Mouse (Mus musculus) liver, adult (tissue): ENCODE data around the gene Capn2.

Source experiments
- GATA4 ChIP-seq: IDR thresholded peaks from 2 replicates; pipeline ENCODE4 v1.6.1; 2014; ENCODE audit warnings: mild to moderate bottlenecking, low read length; ENCODE audit not compliant: insufficient replicate concordance

The Capn2 gene

DNA sequence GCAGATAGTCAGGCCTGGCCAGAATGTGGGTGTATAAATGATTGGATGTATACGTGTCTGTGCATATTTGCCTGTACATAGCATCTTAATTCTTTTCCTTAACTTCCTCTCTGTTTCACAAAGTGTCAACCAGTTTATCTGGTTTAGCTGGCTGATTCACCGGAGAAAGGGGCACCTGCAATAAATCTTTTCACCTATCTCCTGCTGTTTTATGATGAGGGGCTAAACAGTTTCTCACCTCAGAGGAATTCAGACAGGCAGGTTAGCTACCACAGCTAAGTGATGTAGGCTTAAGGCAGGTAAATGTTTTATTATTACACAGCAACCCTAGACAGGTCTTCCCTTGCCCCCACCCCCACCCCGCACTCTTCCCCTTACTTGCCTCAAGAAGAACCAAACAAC is 17.7 kb upstream of the Capn2 start:
- TF ChIP-seq GATA4, result no peak

DNA sequence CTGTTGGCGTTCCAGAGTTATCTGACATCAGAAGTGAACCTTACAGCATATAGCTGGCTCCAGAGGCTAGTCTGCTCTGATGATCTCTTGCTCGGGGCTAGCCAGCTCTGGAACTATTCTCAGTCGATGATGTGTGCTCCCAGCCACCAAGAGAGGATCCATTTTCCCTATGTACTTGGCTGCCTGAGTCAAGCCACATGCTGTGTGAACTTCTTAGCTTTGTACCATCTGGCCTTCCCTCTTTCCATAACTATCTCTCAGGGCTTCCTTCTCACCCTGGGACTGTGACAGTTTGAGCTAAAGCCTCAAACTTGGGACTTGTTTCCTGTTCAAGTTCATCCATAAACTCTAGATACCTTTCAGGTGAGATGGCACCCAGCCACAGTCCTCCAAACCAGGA is 16.2 kb upstream of the Capn2 start:
- no peak for TF ChIP-seq GATA4

DNA sequence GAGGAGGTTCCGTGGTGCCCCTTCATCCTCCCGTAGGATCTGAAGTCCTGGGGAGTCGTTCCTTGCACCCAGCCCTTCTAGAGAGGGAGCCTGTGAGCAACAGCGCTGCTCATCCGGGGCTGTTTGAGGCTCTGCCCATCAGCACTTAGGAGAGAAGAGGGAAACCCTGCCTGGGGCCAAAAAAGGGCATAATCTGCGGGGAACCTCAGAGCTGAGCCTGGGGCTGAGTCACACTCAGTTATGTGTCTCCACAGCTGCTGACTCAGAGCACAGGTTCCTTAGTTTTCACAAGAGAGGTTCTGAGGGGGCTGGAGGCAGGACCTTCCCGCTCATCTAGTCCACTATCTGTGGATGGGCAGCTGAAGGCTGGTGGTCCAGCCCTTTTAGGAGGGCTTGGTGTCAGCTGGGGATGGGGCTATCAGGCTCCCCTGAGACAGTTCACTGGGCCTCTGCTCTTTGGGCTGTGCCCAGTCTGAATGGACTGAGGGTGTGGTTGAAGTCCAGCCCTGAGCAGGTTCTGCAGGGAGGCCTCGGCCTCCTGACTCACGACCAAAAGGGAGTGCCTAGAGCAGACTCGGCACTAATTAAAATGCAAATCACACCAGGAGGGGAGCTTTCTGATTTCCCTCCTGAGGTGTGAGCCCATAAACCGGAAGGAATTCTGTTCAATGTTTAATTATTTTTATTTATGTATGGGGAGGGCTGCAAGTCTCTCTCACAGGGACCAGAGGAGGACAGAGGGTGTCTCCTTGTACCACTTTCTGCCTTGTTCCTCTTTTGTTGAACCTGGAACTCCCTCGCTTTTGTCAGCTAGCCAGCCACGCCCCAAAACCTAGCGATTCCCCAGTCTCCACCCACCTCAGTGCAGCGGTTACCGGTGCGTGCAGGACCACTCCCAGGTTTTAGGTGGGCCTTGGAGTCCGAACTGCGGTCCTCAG is 10.8 kb upstream of the Capn2 start:
- TF ChIP-seq GATA4, result no peak

DNA sequence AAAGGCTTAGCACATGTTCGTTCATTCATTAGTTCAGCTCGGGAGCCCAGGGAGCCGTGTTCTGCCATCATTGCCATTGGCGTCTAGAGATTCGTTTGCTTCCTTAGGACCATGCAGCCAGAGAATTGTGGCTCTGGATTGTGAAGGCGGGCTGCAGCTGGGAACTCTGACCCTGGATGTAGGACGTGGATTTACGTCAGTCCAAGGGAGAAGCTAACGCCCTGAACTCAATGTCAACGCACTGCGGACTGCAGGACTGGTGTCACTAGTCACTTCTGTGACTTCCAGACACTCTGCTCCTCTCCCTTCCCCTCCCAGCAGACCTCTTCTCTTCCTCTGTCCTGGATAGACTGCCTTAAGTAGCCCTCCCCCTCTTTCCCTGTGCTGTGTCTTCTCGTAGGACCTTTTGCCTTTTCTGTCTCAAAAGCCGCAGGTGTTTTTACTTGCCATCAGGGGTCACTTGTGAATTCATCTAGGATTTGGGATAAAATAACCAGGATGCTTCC is 9.9 kb upstream of the Capn2 start:
- TF ChIP-seq GATA4, result no peak

DNA sequence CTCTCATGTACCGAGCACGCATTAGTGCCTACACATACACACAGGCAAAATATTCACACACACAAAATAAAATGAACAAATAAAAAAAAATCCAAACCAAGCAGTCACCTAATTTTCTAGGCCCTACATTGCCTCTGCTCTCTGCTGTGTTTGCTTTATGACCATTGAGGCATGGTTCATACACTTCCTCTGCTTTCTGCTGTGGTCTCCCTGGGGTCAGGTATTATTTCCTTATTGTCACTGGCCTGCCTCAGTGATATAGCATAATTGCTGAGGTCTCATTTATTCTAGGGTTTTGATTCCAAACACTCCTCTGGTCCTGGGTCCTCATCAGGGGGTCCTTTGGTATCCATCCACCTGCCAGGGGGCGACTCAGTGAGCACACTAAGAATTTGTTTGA is 8.2 kb upstream of the Capn2 start:
- no peak for TF ChIP-seq GATA4

DNA sequence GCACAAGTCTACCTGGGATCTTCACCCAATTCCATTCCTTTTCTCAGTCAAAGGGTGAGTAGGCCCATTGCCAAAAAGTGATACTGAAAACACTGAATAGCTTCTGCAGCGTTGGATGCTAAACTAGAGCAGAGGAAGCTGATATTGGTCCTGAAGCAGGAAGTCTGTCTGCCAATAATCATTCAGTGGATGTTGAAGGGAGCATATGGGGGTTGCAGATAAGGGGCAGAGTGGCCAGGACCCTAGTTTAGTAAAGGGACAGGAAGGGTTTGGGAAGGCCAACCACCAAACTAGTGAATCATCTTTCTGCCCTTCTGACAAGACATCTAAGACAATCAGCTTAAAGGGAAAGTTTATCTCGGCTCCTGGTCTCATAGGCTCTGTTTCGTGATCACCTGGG is 6.3 kb upstream of the Capn2 start:
- no peak for TF ChIP-seq GATA4

DNA sequence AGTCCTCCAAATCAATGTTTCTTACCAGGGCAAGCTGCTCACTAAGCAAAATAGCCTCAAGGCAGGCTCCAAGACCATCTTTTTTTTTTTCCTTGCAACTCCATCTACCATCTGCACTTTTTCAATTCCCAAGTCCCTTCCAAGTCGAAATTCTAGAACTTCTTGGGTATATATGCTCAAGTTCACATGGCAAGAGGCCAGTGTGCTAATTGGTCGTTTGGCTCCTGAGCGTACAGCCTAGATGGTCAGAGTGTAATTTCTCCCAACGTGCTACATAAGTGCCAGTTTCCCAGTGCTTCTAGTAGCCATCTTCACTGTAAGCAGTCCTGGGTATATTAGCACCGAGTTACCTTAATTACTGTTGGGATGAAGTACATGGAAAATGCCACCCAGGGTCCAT is 5.6 kb upstream of the Capn2 start:
- TF ChIP-seq GATA4, result no peak

DNA sequence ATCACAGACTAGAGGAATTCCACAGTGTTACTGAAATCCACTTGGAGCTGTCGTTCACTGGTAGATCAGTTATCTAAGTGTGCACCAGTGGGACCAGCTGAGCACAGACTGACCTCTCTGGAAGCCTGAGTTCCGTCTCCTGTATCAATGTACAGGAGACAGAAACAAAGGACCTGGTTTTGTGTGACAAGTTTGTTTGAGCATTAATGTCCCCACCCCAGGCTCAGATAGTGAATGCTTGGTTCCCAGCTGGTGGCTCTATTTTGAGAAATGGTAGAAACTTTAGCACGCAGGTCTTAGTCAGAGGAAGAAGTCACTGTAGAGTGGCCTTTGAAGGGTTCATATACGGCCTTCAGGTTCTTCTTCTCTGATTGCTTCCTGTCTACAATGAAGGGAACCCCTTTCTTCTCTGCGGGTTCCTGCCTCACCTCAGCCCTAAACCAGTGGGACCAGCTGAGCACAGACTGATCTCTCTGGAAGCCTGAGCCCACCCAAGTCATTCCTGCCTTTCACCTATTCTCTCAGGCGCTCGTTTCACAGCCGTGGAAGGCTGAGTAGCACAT is 3.6 kb upstream of the Capn2 start:
- no peak for TF ChIP-seq GATA4

DNA sequence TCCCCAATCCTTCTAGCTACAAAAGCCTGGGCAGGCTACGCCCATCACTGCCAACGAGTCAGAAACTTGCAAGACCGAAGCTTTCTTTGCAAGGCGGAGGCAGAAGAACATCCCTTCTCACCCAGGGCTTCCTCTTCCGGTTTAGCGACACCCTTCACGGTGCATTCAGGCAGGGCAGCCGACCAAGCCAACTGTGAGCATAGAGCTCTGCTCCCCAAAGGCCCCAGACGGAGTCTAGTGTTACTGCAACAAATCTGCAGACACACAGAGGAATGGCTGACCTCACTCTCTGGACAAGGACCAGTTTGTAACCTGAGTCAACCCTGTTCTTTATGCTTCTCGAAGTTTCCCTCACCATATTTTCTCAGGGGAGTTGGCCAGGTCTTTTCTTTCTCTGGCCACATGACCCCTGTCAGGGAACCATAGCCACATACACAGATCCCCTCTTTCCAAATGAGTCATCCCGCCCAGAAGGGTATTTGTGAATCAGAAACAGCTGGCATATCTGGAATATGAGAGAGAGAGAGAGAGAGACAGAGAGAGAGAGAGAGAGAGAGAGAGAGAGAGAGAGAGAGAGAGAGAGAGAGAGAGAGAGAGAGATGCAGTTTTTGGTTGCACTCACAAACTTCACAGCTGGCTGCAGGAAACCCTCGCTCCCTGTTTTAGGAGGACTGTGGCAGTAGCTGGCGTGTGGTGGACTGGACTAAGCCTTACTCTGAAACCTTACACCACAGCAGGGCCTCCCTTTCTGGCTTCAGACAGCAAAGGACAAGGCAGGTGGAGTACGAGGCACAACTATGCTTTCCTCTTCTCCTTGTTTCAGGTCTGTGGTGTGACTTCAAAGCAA is 2.9 kb upstream of the Capn2 start:
- TF ChIP-seq GATA4, result no peak

DNA sequence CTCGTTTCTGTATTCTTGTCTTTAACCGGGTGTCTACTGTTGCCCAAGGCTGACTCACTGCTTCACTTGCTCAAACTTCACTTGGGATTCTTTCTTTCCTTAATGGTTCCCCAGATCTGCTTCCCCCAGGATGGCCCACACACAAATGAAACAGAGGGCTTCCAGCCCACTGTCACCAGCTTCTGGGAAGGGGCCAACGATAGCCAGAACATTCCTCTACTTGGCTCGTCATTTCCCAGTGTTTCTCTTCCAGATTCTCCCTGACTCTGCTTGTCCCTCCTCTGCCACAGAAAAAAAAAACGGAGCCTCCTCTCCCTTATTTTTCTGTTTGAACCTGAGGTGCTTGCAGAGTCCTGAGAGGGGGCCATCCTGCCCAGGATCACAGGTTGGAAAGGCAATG is 1.9 kb upstream of the Capn2 start:
- no peak for TF ChIP-seq GATA4

DNA sequence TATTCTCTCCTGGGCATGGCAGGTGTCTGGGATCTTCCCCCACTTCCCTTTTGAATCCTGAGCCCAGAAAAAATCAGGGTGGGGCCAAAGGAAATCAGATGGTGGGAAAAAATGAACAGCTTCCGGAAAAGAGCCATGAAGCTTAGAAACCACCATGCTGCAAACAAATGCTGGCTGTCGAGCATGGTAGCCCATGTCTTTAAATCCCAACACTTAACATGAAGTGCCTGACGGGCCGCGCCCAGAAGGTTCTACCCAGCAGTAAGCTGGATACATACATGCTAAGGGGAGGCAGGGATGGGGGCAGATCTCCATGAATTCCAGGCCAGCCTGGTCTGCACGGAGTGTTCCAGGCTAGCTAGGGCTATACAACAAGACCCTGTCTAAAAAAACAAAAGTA is 1.4 kb upstream of the Capn2 start:
- no peak for TF ChIP-seq GATA4

DNA sequence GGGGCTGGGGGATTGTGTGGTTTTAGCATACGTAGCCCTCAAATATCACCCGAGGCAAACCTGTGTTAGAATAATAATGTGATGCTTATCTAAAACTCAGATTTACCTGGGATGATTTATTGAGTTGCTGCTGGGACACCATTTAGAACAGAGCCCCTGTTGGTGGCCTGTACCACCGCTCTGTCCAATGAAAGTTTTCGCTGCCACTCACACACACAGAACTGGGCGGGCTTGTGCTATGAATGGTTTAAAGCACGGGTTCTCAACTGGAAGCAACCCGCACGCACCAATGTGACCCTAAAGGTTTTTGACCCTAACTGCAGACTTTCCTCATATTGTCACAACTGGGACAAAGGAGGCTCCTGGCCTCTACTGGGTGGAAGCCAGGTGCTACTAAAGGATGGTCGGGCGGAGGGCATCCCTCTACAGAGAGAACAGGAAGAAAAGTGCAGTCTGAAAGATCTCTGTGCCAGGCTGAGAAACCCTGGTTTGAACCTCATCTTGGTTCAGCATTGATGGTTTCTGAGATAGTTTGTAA is 804 bp upstream of the Capn2 start:
- TF ChIP-seq GATA4, result no peak

DNA sequence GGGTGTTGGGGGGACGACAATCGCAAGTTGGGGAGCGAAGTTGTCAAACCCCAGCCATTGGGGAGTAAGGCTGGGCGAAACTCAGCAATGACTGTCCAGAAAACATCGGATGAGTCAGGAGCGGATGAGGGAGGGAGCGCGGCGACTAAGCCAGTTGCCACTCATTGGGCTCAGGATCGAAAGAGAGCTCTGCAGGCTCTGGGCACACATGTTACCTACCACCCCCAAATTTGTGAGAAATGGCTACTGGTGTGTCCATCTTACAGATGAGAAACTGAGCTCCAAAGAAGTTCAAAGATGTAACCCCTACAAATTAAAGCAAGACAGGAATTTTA is 236 bp upstream of the Capn2 start:
- no peak for TF ChIP-seq GATA4

DNA sequence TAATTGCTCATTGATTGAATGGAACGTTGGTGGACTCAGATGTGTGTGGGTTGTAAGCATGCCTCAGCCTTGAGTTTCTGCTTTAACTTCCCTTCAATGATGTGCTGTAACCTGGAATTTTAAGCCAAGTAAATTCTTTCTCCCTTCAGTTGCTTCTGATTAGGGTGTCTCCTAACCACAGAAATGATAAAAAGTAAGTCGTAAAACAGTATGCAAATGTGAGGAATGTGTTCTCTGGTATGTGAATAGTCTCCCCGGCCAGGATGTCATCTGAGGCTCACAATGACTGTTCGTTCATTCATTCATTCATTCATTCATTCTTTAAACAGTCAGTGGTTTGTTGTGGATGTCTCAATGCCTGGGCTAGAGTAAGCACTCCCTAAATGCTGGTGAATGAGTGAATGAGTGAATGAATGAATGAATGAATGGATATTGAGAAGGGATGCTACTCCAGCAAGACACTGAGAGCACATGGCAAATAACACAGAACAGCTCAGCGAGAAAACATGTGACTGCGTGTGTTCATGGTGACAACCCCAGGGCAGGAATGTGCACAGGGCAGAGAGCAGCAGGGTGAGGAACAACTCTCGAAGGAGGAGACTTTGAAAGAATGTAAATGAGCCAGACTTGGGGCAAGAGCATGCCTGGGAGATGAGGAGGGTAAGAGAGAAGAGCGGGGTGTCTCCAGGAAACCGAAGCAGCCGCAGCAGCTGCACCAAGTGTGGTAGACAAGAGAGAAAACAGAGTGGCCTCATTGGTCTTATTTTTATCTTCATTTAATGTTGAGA is 2.4 kb downstream of the Capn2 start:
- TF ChIP-seq GATA4, result no peak

DNA sequence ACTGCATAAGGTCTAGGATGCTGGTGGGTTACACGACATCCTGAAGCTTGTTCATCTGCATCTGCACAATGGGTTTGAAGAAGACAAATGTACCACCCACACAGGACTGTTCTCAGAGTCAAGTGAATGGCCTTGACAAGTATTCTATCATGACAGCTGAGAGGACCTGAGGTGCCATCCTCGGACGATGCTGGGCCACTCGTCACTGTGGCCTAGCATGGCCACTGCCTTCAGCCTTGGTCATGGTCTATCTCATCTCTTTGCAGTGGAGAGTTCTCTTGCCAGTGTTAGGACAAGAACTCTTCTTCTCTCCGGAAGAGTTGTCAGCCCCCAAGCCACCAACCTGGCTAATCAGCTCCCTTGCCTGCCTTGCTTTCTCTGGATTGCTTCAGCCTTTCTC is 3.7 kb downstream of the Capn2 start:
- TF ChIP-seq GATA4, result no peak

DNA sequence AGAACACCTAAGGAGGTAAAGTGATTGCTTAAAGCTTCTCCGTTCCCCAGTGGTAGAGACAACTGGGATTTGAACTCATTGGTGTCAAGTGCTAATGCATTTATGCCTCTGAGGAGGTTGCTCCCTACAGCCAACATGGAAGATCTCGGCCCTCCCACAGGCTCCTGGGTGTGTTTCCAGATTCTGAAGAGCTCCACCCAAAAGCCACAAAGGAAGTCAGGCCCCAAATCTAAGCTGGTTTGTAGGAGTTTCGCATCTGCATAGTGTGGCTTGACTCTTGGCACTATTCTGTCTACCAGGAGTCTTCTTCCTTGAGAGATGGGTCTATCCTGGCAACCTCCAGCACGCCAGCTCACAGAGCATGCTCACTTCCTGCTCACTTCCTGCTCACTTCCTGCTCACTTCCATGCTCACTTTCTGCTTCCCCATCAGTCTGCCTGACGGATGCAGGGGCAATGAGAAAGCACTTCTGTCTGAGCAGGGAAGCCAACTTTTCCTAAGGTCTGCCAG is 4.5 kb downstream of the Capn2 start:
- no peak for TF ChIP-seq GATA4
